Mouse (Mus musculus) forebrain, embryonic 14.5 days (tissue): ENCODE data around the gene Hirip3. TPM values are rescaled to one million over a fixed set of nuclear protein-coding genes. Genes with fewer than 3 reads are reported as not detected.
A peak's percentile ranks its signal among the peaks of the same experiment; 100 is the strongest.

Experiments
- ATAC-seq: fragments of 200-750 bp; cut with Nextera tagmentation; 2 replicates; pipeline ENCODE4 v1.8.0; 2017; ENCODE audit warnings: mild to moderate bottlenecking, moderate library complexity
- DNase-seq: peaks from one replicate; pipeline ENCODE4 v3.0.0-alpha.2; 2015; ENCODE audit warnings: low spot score
- H3K27ac ChIP-seq: fragments of 300-500 bp; sonication (generic); 2 replicates; pipeline ENCODE4 v1.5.1; 2014; ENCODE audit warnings: low read depth, mild to moderate bottlenecking, control low read depth, low read length, moderate library complexity
- H3K27me3 ChIP-seq: fragments of 300-500 bp; sonication (generic); replicated peaks from 2 replicates; pipeline ENCODE4 v1.6.1; 2014; ENCODE audit warnings: low read length, control low read depth, mixed read lengths; ENCODE audit not compliant: control insufficient read depth, insufficient read depth
- H3K36me3 ChIP-seq: fragments of 300-500 bp; sonication (generic); 2 replicates; pipeline ENCODE4 v1.6.1; 2014; ENCODE audit warnings: low read length, control low read depth; ENCODE audit not compliant: control insufficient read depth, insufficient read depth
- H3K4me1 ChIP-seq: fragments of 300-500 bp; sonication (generic); 2 replicates; pipeline ENCODE4 v1.6.1; 2014; ENCODE audit warnings: antibody characterized with exemption, low read length, control low read depth; ENCODE audit not compliant: control insufficient read depth, insufficient read depth
- H3K4me2 ChIP-seq: fragments of 300-500 bp; sonication (generic); 2 replicates; pipeline ENCODE4 v1.6.1; 2014; ENCODE audit warnings: mild to moderate bottlenecking, control low read depth, low read length
- H3K4me3 ChIP-seq: fragments of 300-500 bp; sonication (generic); 2 replicates; pipeline ENCODE4 v1.5.1; 2014; ENCODE audit warnings: low read depth, low read length, control low read depth
- H3K9ac ChIP-seq: fragments of 300-500 bp; sonication (generic); 2 replicates; pipeline ENCODE4 v1.6.1; 2014; ENCODE audit warnings: mild to moderate bottlenecking, low read length, control low read depth, moderate library complexity
- H3K9me3 ChIP-seq: fragments of 300-500 bp; sonication (generic); replicated peaks from 2 replicates; pipeline ENCODE4 v1.6.1; 2016; ENCODE audit warnings: low read length, control low read depth, mixed read lengths; ENCODE audit not compliant: control insufficient read depth
- WGBS: fragments of 180-500 bp; shearing (Covaris S2); extraction: QIAGEN DNeasy Blood & Tissue Kit; methylation state at CpG from one replicate; pipeline ENCODE4 v1.1.7; 2014; 5-methylcytosine and 5-hydroxymethylcytosine counted together
- polyA plus RNA-seq: library from polyadenylated mRNA; unstranded; fragments of >200 nt; fragmentation: Nextera tagmentation; extraction: Ambion mirVana; gene quantifications from 2 replicates; pipeline ENCODE4 v1.2.1, GENCODE M21; 2014

Hirip3 gene
- polyA plus RNA-seq, 1 experiment from 2014 or later: 12.0 TPM

- Histone ChIP-seq H3K4me1 (peaks cover 15% of the 10 kb centered on the region), H3K36me3 (peaks cover 57% of the 10 kb centered on the region), H3K9ac (peak within 1 kb of the TSS; percentile 72), H3K9me3 (no peaks in the 10 kb centered on the region), H3K27me3 (no peaks in the 10 kb centered on the region), H3K4me3 (peak within 1 kb of the TSS; percentile 59), H3K27ac (peak within 1 kb of the TSS; percentile 74), H3K4me2 (peak within 1 kb of the TSS; percentile 82)
- DNase-seq (peak; percentile 99), ATAC-seq (peak; percentile 76)
- under 1% methylated on average over 41 of the region's 41 CpGs for WGBS
These were observed 494 bp downstream of the Hirip3 start, which contains the start of gene Ino80e for GRCm38 (mm10) chr7:126862147-126862784. TSS of gene Ino80e (minus strand) at chr7:126862377.

DNA sequence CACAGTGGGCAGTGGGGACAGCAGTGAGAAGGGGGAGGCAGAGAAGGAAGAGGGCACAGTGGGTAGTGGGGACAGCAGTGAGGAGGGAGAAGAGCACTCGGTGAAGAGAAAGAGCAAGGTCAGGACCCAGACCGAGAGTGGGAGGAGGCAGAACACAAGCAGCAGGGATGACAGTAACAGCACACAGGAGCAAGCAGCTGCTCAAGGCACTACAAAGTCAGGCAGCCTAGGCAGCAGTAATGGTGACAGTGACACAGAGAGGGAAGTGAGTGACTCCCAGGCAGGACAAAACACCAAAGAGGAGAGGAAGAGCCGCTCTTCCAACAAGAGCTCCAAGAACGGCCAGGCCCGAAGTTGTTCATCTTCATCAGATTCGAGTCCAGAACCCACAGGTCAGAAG is 2.0 kb downstream of the Hirip3 start:
- no peak for ATAC-seq
- H3K36me3 ChIP-seq: peaks cover 60% of the 10 kb centered on the region
- H3K4me2 ChIP-seq: peak overlapping the region; percentile 82
- no peaks in the 10 kb centered on the region for H3K27me3 ChIP-seq
- peak overlapping the region; percentile 72 for H3K9ac ChIP-seq
- 78% methylated on average over 6 of the region's 6 CpGs for WGBS
- H3K4me3 ChIP-seq: peak overlapping the region; percentile 59
- no peaks in the 10 kb centered on the region for H3K9me3 ChIP-seq
- DNase-seq: no peak
- no peak overlapping the region for H3K27ac ChIP-seq
- H3K4me1 ChIP-seq: peaks cover 15% of the 10 kb centered on the region

- Histone ChIP-seq H3K4me3 (no peak overlapping the region), H3K36me3 (peaks cover 88% of the 10 kb centered on the region)
These were observed 5.8 kb downstream of the Hirip3 start for GRCm38 (mm10) chr7:126867534-126867933.

GRCm38 (mm10) chr7:126868003-126868402 is 6.2 kb downstream of the Hirip3 start:
- ATAC-seq: no peak
- Histone ChIP-seq H3K4me2 (no peak overlapping the region), H3K4me3 (no peak overlapping the region), H3K27me3 (no peaks in the 10 kb centered on the region), H3K9me3 (no peaks in the 10 kb centered on the region), H3K27ac (no peak overlapping the region), H3K4me1 (peaks cover 7% of the 10 kb centered on the region; the same call in 1 of the 2 replicates), H3K36me3 (peaks cover 93% of the 10 kb centered on the region), H3K9ac (no peak overlapping the region)
- WGBS: 86% methylated on average over 12 of the region's 12 CpGs
- DNase-seq: no peak

More at GRCm38 (mm10) chr7:126867534-126867933, 5.8 kb downstream of the Hirip3 start:
- Histone ChIP-seq H3K27me3 (no peaks in the 10 kb centered on the region), H3K4me1 (peaks cover 11% of the 10 kb centered on the region; the same call in 1 of the 2 replicates), H3K4me2 (no peak overlapping the region), H3K9me3 (no peaks in the 10 kb centered on the region), H3K27ac (no peak overlapping the region), H3K9ac (no peak overlapping the region)
- DNase-seq (no peak), ATAC-seq (no peak)
- WGBS: 82% methylated on average over 2 of the region's 2 CpGs

- Histone ChIP-seq H3K4me3 (no peak overlapping the region), H3K4me2 (no peak overlapping the region), H3K27ac (no peak overlapping the region), H3K36me3 (peaks cover 100% of the 10 kb centered on the region), H3K4me1 (no peaks in the 10 kb centered on the region), H3K27me3 (no peaks in the 10 kb centered on the region), H3K9ac (no peak overlapping the region), H3K9me3 (no peaks in the 10 kb centered on the region)
- whole genome bisulfite sequencing: 91% methylated on average over 23 of the region's 23 CpGs
- ATAC-seq (no peak), DNase-seq (no peak)
These were observed 8.2 kb downstream of the Hirip3 start for GRCm38 (mm10) chr7:126869780-126870519.

DNA sequence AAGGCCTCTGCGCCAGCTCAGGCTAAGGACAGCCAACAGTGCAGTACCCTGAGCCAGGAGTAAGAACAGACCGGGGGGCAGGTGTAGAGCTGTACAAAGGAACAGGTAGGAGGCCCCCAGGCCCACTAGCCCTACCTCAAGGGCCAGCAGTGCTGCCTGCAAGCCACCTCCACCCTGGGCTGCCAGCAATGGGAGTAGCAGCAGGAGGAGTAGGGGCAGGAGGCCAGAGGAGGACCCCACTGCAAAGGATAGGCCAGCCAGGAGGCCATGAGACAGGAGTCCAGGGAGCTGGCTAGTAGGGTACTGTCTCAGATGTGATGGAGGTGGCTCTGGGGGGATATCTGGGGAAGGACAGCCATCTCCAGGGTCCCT is 8.7 kb downstream of the Hirip3 start:
- Histone ChIP-seq H3K36me3 (peaks cover 100% of the 10 kb centered on the region), H3K4me2 (no peak overlapping the region), H3K4me3 (no peak overlapping the region), H3K9me3 (no peaks in the 10 kb centered on the region), H3K9ac (no peak overlapping the region), H3K27ac (no peak overlapping the region), H3K4me1 (no peaks in the 10 kb centered on the region), H3K27me3 (no peaks in the 10 kb centered on the region)
- DNase-seq: no peak
- WGBS: 95% methylated on average over 2 of the region's 2 CpGs
- ATAC-seq: no peak

GRCm38 (mm10) chr7:126877239-126877638 is 15.5 kb downstream of the Hirip3 start:
- DNase-seq: no peak
- H3K4me1 ChIP-seq: peaks cover 11% of the 10 kb centered on the region
- H3K4me2 ChIP-seq: no peak overlapping the region
- no peak overlapping the region for H3K9ac ChIP-seq
- WGBS: 100% methylated on average over 1 of the region's 1 CpGs
- H3K4me3 ChIP-seq: no peak overlapping the region
- no peak overlapping the region for H3K27ac ChIP-seq
- H3K9me3 ChIP-seq: no peaks in the 10 kb centered on the region
- no peak for ATAC-seq
- no peaks in the 10 kb centered on the region for H3K27me3 ChIP-seq
- peaks cover 82% of the 10 kb centered on the region for H3K36me3 ChIP-seq

DNA sequence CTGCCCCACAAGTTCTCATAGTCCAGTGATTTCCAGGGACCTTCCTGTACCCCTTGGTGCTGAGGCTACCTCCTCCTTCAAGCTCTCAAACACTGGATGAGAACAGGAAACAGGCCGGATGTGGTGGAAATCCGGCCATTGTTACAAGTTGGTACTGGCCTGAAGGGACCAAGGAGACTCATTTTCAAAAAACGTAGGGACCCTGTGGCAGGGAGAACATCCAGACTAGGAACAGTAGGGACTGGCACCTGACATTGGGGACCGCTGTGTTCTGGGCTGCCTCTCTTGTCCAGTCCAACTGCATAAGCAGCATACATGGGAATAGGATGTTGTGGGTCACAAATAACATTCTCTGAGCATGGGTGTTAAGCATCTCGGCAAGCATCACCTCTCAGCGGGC is 19.3 kb downstream of the Hirip3 start:
- DNase-seq (no peak), ATAC-seq (no peak)
- H3K9ac ChIP-seq: peak overlapping the region; percentile 48
- no peaks in the 10 kb centered on the region for H3K27me3 ChIP-seq
- H3K4me1 ChIP-seq: peaks cover 21% of the 10 kb centered on the region
- WGBS: 79% methylated on average over 6 of the region's 6 CpGs
- H3K9me3 ChIP-seq: no peaks in the 10 kb centered on the region
- peaks cover 44% of the 10 kb centered on the region for H3K36me3 ChIP-seq
- H3K4me3 ChIP-seq: peak overlapping the region; percentile 47; the same call in 1 of the 2 replicates
- H3K27ac ChIP-seq: no peak overlapping the region
- H3K4me2 ChIP-seq: peak overlapping the region; percentile 77

DNA sequence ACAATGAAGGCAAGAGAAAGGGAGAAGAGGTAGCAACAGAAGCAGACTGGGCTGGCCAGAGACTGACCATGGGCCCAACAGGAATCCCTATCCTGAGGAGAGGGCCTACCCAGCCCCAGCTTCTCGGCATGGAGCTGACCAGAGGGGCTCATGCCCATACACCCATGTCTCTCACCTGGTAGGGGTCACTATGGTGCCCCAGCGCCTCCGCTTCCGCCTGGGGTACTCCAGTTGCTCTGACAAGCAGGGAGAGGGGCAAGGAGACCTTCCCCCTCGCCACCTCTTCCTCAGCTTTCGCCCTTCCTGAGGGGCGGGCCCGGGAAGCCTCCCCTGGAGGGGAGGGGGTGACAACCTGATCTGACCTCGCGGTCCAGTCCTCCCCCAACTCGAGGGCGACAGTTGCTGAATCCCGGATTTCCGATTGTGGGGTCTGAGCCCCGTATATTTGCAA is 22.0 kb downstream of the Hirip3 start:
- H3K9ac ChIP-seq: peak overlapping the region; percentile 71
- 0% methylated on average over 14 of the region's 15 CpGs for WGBS
- peaks cover 17% of the 10 kb centered on the region for H3K36me3 ChIP-seq
- H3K9me3 ChIP-seq: no peaks in the 10 kb centered on the region
- DNase-seq: no peak
- H3K27ac ChIP-seq: peak overlapping the region; percentile 92
- ATAC-seq: no peak
- H3K4me3 ChIP-seq: peak overlapping the region; percentile 47
- H3K4me2 ChIP-seq: peak overlapping the region; percentile 77
- H3K4me1 ChIP-seq: peaks cover 21% of the 10 kb centered on the region
- no peaks in the 10 kb centered on the region for H3K27me3 ChIP-seq
